Mouse (Mus musculus) small intestine, adult 2 months (tissue): ENCODE measurements at regions not wholly inside any gene's neighbourhood (a gene's known extent, or its start where the extent isn't known, plus 50 kb on each side); places are given as distances from the start of the nearest gene placed in this dataset.

Experiments
- CTCF ChIP-seq: fragments of 200-500 bp; IDR thresholded peaks from 2 replicates; pipeline ENCODE4 v1.5.1; 2012; ENCODE audit warnings: low read depth, mild to moderate bottlenecking, control low read depth, inconsistent platforms, low read length, moderate library complexity, mixed read lengths; ENCODE audit not compliant: insufficient replicate concordance, insufficient read length; ENCODE audit errors: extremely low read depth
- POLR2A ChIP-seq: fragments of 200-500 bp; IDR thresholded peaks from 2 replicates; pipeline ENCODE4 v1.6.1; 2012; ENCODE audit warnings: low read depth, mild to moderate bottlenecking, control low read depth, inconsistent platforms, low read length, moderate library complexity

GRCm38 (mm10) chr13:97527958-97528357 is 232.5 kb downstream of the Gm10260 start:
- TF ChIP-seq CTCF (no peak), POLR2A (no peak)
